Comparison of ENCODE assay signal across 10 mouse cellular contexts in genomic region chr9:71960026-71960396, GRCm38 (mm10).
DNase-seq lines count a peak whose midpoint lies in the region; ATAC-seq and TF ChIP-seq lines count a peak whose summit lies in the region.
"Had no signal": no experiment of that assay in that cellular context is flagged by ENCODE, and none has a peak within 500 bp of the region (broad histone marks: within the 10 kb centered on the region; RNA-seq: fewer than 3 reads in every experiment).

No protein-coding gene starts in this region.

- H3K27ac ChIP-seq in heart, embryonic 14.5 days (replicated peaks in 1 of 2; ENCODE audit: control insufficient read depth in 1 of 2, insufficient read depth in 1 of 2, low read depth in 2 of 2, low read length in 2 of 2) = peak overlapping the region; percentile 28 to 41; a peak in 3 of 4 replicates
- 0 out of 2 replicates have a peak overlapping the region, but pooled peaks have one; percentile 4 for H3K27ac ChIP-seq in midbrain, embryonic 12.5 days (replicated peaks)
- no peak overlapping the region for H3K27ac ChIP-seq in midbrain, embryonic 11.5 days (ENCODE audit: low read depth, low read length)
- H3K27ac ChIP-seq in hindbrain, embryonic 16.5 days (ENCODE audit: low read depth, low read length) = peak overlapping the region; percentile 64
- no peak overlapping the region for H3K27ac ChIP-seq in stomach, postnatal 0 days (replicated peaks)
- no peak overlapping the region for H3K27ac ChIP-seq in kidney, adult 2 months (ENCODE audit: insufficient read depth, low read depth, low read length)

- DNase-seq in heart, postnatal 25 days (ENCODE audit: low spot score) = no peak
- DNase-seq in midbrain, embryonic 11.5 days (ENCODE audit: low spot score, missing footprints) = no peak
- no peak for DNase-seq in stomach, postnatal 0 days (ENCODE audit: low spot score)
- no peak for DNase-seq in right cerebral cortex, postnatal 14 days
- DNase-seq in kidney, adult 2 months = no peak
- DNase-seq: spleen, adult 18-20 months had no signal

- H3K4me1 ChIP-seq in heart, embryonic 14.5 days (ENCODE audit: control insufficient read depth in 2 of 2, insufficient read depth in 2 of 2, low read length in 2 of 2) = peaks cover 2 to 12% of the 10 kb centered on the region in 2 experiments
- H3K4me1 ChIP-seq in midbrain, embryonic 12.5 days = peaks cover 3% of the 10 kb centered on the region; the same call in 1 of the 2 replicates
- H3K4me1 ChIP-seq in midbrain, embryonic 11.5 days (ENCODE audit: control insufficient read depth, insufficient read depth, low read length) = no peaks in the 10 kb centered on the region
- peaks cover 3% of the 10 kb centered on the region for H3K4me1 ChIP-seq in hindbrain, embryonic 16.5 days (ENCODE audit: control insufficient read depth, insufficient read depth, low read depth, low read length)
- no peaks in the 10 kb centered on the region for H3K4me1 ChIP-seq in stomach, postnatal 0 days (replicated peaks; ENCODE audit: control insufficient read depth, insufficient read depth)
- H3K4me1 ChIP-seq in kidney, adult 2 months (ENCODE audit: control insufficient read depth, insufficient read depth, low read length) = no peaks in the 10 kb centered on the region

- no peak overlapping the region for H3K9ac ChIP-seq in heart, embryonic 14.5 days (ENCODE audit: low read length)
- no peak overlapping the region for H3K9ac ChIP-seq in midbrain, embryonic 12.5 days (replicated peaks)
- H3K9ac ChIP-seq in midbrain, embryonic 11.5 days (ENCODE audit: low read length) = no peak overlapping the region
- no peak overlapping the region; the same call in 1 of the 2 replicates for H3K9ac ChIP-seq in hindbrain, embryonic 16.5 days (ENCODE audit: low read depth, low read length)
- no peak overlapping the region for H3K9ac ChIP-seq in stomach, postnatal 0 days (ENCODE audit: low read length)

- peak; percentile 61 for TF ChIP-seq CTCF in stomach, postnatal 0 days (IDR thresholded peaks at IDR 0.05; ENCODE audit: low read depth)
- no peak for TF ChIP-seq CTCF in kidney, adult 2 months (conservative IDR thresholded peaks at IDR 0.05; ENCODE audit: insufficient read depth, insufficient read length, low read depth, low read length)

- peak overlapping the region; percentile 29; the same call in 1 of the 2 replicates for H3K4me2 ChIP-seq in heart, embryonic 14.5 days (ENCODE audit: low read length)
- H3K4me2 ChIP-seq in midbrain, embryonic 12.5 days (replicated peaks) = no peak overlapping the region
- no peak overlapping the region for H3K4me2 ChIP-seq in midbrain, embryonic 11.5 days
- H3K4me2 ChIP-seq in hindbrain, embryonic 16.5 days (ENCODE audit: low read length) = peak overlapping the region; percentile 48
- no peak overlapping the region; the same call in 1 of the 2 replicates for H3K4me2 ChIP-seq in stomach, postnatal 0 days (replicated peaks; ENCODE audit: low read depth)

- intact Hi-C loops in heart, postnatal 25 days (cut with DNase I) = loop anchor here (5.0 kb wide), 2 partner anchors 128 to 152 kb away; partner anchors contain the start of gene Tcf12

- TF ChIP-seq POLR2A in kidney, adult 2 months (IDR thresholded peaks at IDR 0.05; ENCODE audit: low read depth, low read length) = no peak

- no peak for ATAC-seq in heart, embryonic 14.5 days (ENCODE audit: insufficient number of reproducible peaks, insufficient read depth, low FRiP score, low read depth)
- no peak for ATAC-seq in midbrain, embryonic 12.5 days (ENCODE audit: low FRiP score, low read depth)
- ATAC-seq in midbrain, embryonic 11.5 days (ENCODE audit: low FRiP score) = no peak
- ATAC-seq in hindbrain, embryonic 16.5 days = no peak
- no peak for ATAC-seq in stomach, postnatal 0 days (ENCODE audit: low FRiP score, low TSS enrichment)
- ATAC-seq: CD4-positive, CD25-positive, alpha-beta regulatory T cell, adult 4 months had no signal

- H3K9me3 ChIP-seq in heart, embryonic 14.5 days (ENCODE audit: control insufficient read depth, low read length) = no peaks in the 10 kb centered on the region
- H3K9me3 ChIP-seq in midbrain, embryonic 12.5 days = no peaks in the 10 kb centered on the region
- H3K9me3 ChIP-seq in midbrain, embryonic 11.5 days (ENCODE audit: control insufficient read depth, low read length) = no peaks in the 10 kb centered on the region
- no peaks in the 10 kb centered on the region for H3K9me3 ChIP-seq in hindbrain, embryonic 16.5 days (ENCODE audit: control insufficient read depth, low read length)
- no peaks in the 10 kb centered on the region for H3K9me3 ChIP-seq in stomach, postnatal 0 days (ENCODE audit: control insufficient read depth, low read length)

- no peak for TF ChIP-seq EP300 in stomach, postnatal 0 days (optimal IDR thresholded peaks at IDR 0.05)

- H3K4me3 ChIP-seq in heart, embryonic 14.5 days (ENCODE audit: control insufficient read depth in 1 of 2, insufficient read depth in 1 of 2, low read depth in 1 of 2, low read length in 2 of 2) = no peak overlapping the region
- no peak overlapping the region for H3K4me3 ChIP-seq in midbrain, embryonic 12.5 days
- no peak overlapping the region for H3K4me3 ChIP-seq in midbrain, embryonic 11.5 days (ENCODE audit: low read depth, low read length)
- H3K4me3 ChIP-seq in hindbrain, embryonic 16.5 days (ENCODE audit: low read length) = peak overlapping the region; percentile 27
- H3K4me3 ChIP-seq in stomach, postnatal 0 days (ENCODE audit: low read depth, low read length) = no peak overlapping the region
- no peak overlapping the region for H3K4me3 ChIP-seq in kidney, adult 2 months (ENCODE audit: insufficient read depth, low read depth, low read length)

- H3K27me3 ChIP-seq in heart, embryonic 14.5 days (ENCODE audit: control insufficient read depth, insufficient read depth, low read length) = no peaks in the 10 kb centered on the region
- H3K27me3 ChIP-seq in midbrain, embryonic 12.5 days = no peaks in the 10 kb centered on the region
- no peaks in the 10 kb centered on the region for H3K27me3 ChIP-seq in midbrain, embryonic 11.5 days (ENCODE audit: control insufficient read depth, insufficient read depth, low read length)
- no peaks in the 10 kb centered on the region for H3K27me3 ChIP-seq in hindbrain, embryonic 16.5 days (replicated peaks; ENCODE audit: control insufficient read depth, insufficient read depth, low read length)
- H3K27me3 ChIP-seq in stomach, postnatal 0 days (ENCODE audit: control insufficient read depth, insufficient read depth, low read length) = no peaks in the 10 kb centered on the region
- H3K27me3 ChIP-seq in kidney, adult 2 months (replicated peaks; ENCODE audit: control insufficient read depth, insufficient read depth, low read length) = no peaks in the 10 kb centered on the region

- H3K36me3 ChIP-seq in heart, embryonic 14.5 days (ENCODE audit: control insufficient read depth, insufficient read depth, low read length) = 0 out of 2 replicates have a peak, but pooled peaks cover 3% of the 10 kb centered on the region
- H3K36me3 ChIP-seq in midbrain, embryonic 12.5 days = no peaks in the 10 kb centered on the region
- H3K36me3 ChIP-seq in midbrain, embryonic 11.5 days (ENCODE audit: control insufficient read depth, insufficient read depth, low read length) = no peaks in the 10 kb centered on the region
- H3K36me3 ChIP-seq in hindbrain, embryonic 16.5 days (ENCODE audit: control insufficient read depth, insufficient read depth, low read length) = no peaks in the 10 kb centered on the region
- H3K36me3 ChIP-seq in stomach, postnatal 0 days (ENCODE audit: control insufficient read depth, insufficient read depth, low read length) = no peaks in the 10 kb centered on the region
- H3K36me3 ChIP-seq in kidney, adult 2 months (ENCODE audit: control insufficient read depth, insufficient read depth, low read length) = no peaks in the 10 kb centered on the region

Comparison
In these comparisons a context has a peak if more than half of its experiments do, and no peak if none do; other contexts are left out.
1. H3K27ac ChIP-seq: peak in heart, embryonic 14.5 days (2 of 2), midbrain, embryonic 12.5 days (single experiment) and hindbrain, embryonic 16.5 days (single experiment); none in midbrain, embryonic 11.5 days (single experiment), stomach, postnatal 0 days (single experiment) and kidney, adult 2 months (single experiment).
2. H3K4me2 ChIP-seq: peak in heart, embryonic 14.5 days (single experiment) and hindbrain, embryonic 16.5 days (single experiment); none in midbrain, embryonic 12.5 days (single experiment), midbrain, embryonic 11.5 days (single experiment) and stomach, postnatal 0 days (single experiment).